Mouse (Mus musculus): ENCODE data around the gene Epb41l5.

The Epb41l5 gene

GRCm38 (mm10) chr1:119503181-119503580 is 145.6 kb downstream of the Epb41l5 start:
- in situ Hi-C loops (cut with MboI; ENCODE audit: low sequenced_read_pairs) = no loop called here

- in situ Hi-C loops (cut with MboI; ENCODE audit: low sequenced_read_pairs) = no loop called here
Observed at GRCm38 (mm10) chr1:119502729-119503128, 146.1 kb downstream of the Epb41l5 start.

- in situ Hi-C loops (cut with MboI; ENCODE audit: low sequenced_read_pairs) = no loop called here
Observed at GRCm38 (mm10) chr1:119501881-119502280, 146.9 kb downstream of the Epb41l5 start.

- in situ Hi-C loops (cut with MboI; ENCODE audit: low sequenced_read_pairs) = no loop called here
Observed at GRCm38 (mm10) chr1:119499456-119499855, 149.3 kb downstream of the Epb41l5 start.

GRCm38 (mm10) chr1:119498536-119499231 is 150.1 kb downstream of the Epb41l5 start:
- in situ Hi-C loops (cut with MboI; ENCODE audit: low sequenced_read_pairs) = no loop called here

GRCm38 (mm10) chr1:119497346-119498004 is 151.3 kb downstream of the Epb41l5 start:
- in situ Hi-C loops (cut with MboI; ENCODE audit: low sequenced_read_pairs) = no loop called here

- in situ Hi-C loops (cut with MboI; ENCODE audit: low sequenced_read_pairs) = no loop called here
Observed at GRCm38 (mm10) chr1:119495396-119495775, 153.4 kb downstream of the Epb41l5 start.

Measured in CH12F3 (cell line).